Mouse (Mus musculus): ENCODE data around the gene S1pr3.

GRCm38 (mm10) chr13:51365191-51365590, 43.2 kb upstream of the S1pr3 start:
- TF ChIP-seq HCFC1 (IDR thresholded peaks at IDR 0.05; ENCODE audit: borderline replicate concordance, insufficient read depth, low read length) (no peak), ZC3H11A (IDR thresholded peaks at IDR 0.05; ENCODE audit: borderline replicate concordance, low read depth, low read length) (no peak)

Measured in ES-E14 (cell line).